Mouse (Mus musculus): ENCODE data around the gene Gm49368. TPM values are rescaled to one million over a fixed set of nuclear protein-coding genes. Genes with fewer than 3 reads are reported as not detected.

The Gm49368 gene
- total and polyA plus RNA-seq, 2 experiments from 2014 or later, result not detected

- H3K4me1 ChIP-seq (ENCODE audit: control insufficient read depth, insufficient read depth), result no peaks in the 10 kb centered on the region
- H3K4me3 ChIP-seq (ENCODE audit: low read depth, low read length), result no peak overlapping the region
- WGBS, result 68% methylated on average over 8 of the region's 8 CpGs
- H3K27ac ChIP-seq (ENCODE audit: low read depth), result no peak overlapping the region
- no peaks in the 10 kb centered on the region for H3K9me3 ChIP-seq (replicated peaks; ENCODE audit: control insufficient read depth, low read length)
- no peaks in the 10 kb centered on the region for H3K27me3 ChIP-seq (ENCODE audit: control insufficient read depth, insufficient read depth, low read length)
- H3K9ac ChIP-seq (replicated peaks; ENCODE audit: low read depth, low read length), result no peak overlapping the region
- no peaks in the 10 kb centered on the region for H3K36me3 ChIP-seq (replicated peaks; ENCODE audit: control insufficient read depth, insufficient read depth, low read length)
- TF ChIP-seq EP300 (IDR thresholded peaks at IDR 0.05; ENCODE audit: low read depth) (no peak), CTCF (IDR thresholded peaks at IDR 0.05; ENCODE audit: low read depth) (no peak)
- ATAC-seq (ENCODE audit: insufficient read depth, low read depth), result no peak
- DNase-seq (ENCODE audit: low spot score), result no peak
- no peak overlapping the region for H3K4me2 ChIP-seq (ENCODE audit: low read depth, low read length)
Measured at GRCm38 (mm10) chr7:128057860-128058259, 4.6 kb upstream of the Gm49368 start.

- DNase-seq (ENCODE audit: low spot score), result no peak
- Histone ChIP-seq H3K27ac (ENCODE audit: low read depth) (no peak overlapping the region), H3K4me3 (ENCODE audit: low read depth, low read length) (no peak overlapping the region), H3K4me1 (ENCODE audit: control insufficient read depth, insufficient read depth) (no peaks in the 10 kb centered on the region), H3K27me3 (ENCODE audit: control insufficient read depth, insufficient read depth, low read length) (no peaks in the 10 kb centered on the region), H3K36me3 (replicated peaks; ENCODE audit: control insufficient read depth, insufficient read depth, low read length) (no peaks in the 10 kb centered on the region), H3K9ac (replicated peaks; ENCODE audit: low read depth, low read length) (no peak overlapping the region), H3K9me3 (replicated peaks; ENCODE audit: control insufficient read depth, low read length) (no peaks in the 10 kb centered on the region), H3K4me2 (ENCODE audit: low read depth, low read length) (no peak overlapping the region)
- TF ChIP-seq EP300 (IDR thresholded peaks at IDR 0.05; ENCODE audit: low read depth), result no peak
- TF ChIP-seq CTCF (IDR thresholded peaks at IDR 0.05; ENCODE audit: low read depth), result no peak
- ATAC-seq (ENCODE audit: insufficient read depth, low read depth), result no peak
- 54% methylated on average over 7 of the region's 7 CpGs for WGBS
Measured at GRCm38 (mm10) chr7:128058576-128058975, 3.9 kb upstream of the Gm49368 start.

DNA sequence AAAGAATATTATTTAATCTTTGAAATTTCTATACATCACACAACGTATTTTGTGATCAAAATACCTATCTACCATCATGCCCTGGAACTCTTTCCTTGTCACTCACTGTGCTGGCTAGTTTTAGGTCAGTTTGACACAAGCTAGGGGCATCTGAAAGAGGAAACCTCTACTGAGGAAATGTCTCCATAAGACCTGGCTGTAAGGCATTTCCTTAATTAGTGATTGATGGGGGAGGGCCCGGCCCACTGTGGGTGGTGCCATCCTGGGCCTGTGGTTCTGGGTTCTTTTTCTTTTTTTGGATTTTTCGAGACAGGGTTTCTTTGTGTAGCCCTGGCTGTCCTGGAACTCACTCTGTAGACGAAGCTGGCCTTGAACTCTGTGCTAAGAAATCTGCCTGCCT is 3.4 kb upstream of the Gm49368 start:
- TF ChIP-seq CTCF (IDR thresholded peaks at IDR 0.05; ENCODE audit: low read depth), result no peak
- no peak for TF ChIP-seq EP300 (IDR thresholded peaks at IDR 0.05; ENCODE audit: low read depth)
- H3K4me3 ChIP-seq (ENCODE audit: low read depth, low read length), result no peak overlapping the region
- ATAC-seq (ENCODE audit: insufficient read depth, low read depth) (no peak), DNase-seq (ENCODE audit: low spot score) (no peak)
- no peaks in the 10 kb centered on the region for H3K9me3 ChIP-seq (replicated peaks; ENCODE audit: control insufficient read depth, low read length)
- no peak overlapping the region for H3K9ac ChIP-seq (replicated peaks; ENCODE audit: low read depth, low read length)
- no peak overlapping the region for H3K4me2 ChIP-seq (ENCODE audit: low read depth, low read length)
- no peaks in the 10 kb centered on the region for H3K36me3 ChIP-seq (replicated peaks; ENCODE audit: control insufficient read depth, insufficient read depth, low read length)
- 62% methylated on average over 4 of the region's 4 CpGs for WGBS
- no peaks in the 10 kb centered on the region for H3K4me1 ChIP-seq (ENCODE audit: control insufficient read depth, insufficient read depth)
- no peak overlapping the region for H3K27ac ChIP-seq (ENCODE audit: low read depth)
- H3K27me3 ChIP-seq (ENCODE audit: control insufficient read depth, insufficient read depth, low read length), result no peaks in the 10 kb centered on the region

DNA sequence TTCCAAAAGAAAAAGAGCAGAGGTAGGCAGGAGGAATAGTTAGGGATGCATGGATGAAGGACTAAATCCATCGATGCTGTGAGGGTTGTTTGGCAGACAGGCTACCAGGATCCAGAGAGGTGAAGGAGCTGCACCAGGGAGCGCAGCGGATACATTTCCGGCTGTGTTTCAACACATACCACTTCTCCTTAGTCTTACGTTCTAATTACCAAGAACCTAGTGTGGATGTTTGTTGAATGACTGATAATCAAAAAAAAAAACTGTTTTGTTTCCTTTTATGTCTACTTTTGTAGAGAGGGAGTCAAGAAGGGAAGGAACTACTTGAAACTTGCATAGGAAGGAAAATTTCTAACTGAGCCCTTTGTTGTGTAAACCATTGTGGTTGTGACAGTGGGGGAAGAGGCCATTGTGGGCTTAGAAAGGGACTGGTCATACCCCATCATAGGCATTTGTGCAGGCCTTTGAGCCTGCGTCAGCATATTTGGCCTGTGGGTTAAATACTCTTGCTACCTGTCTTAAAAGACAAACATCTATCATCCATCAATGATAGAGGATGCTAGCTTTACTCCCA is 813 bp downstream of the Gm49368 start:
- no peak overlapping the region for H3K27ac ChIP-seq (ENCODE audit: low read depth)
- ATAC-seq (ENCODE audit: insufficient read depth, low read depth), result no peak
- H3K4me3 ChIP-seq (ENCODE audit: low read depth, low read length), result no peak overlapping the region
- TF ChIP-seq EP300 (IDR thresholded peaks at IDR 0.05; ENCODE audit: low read depth), result no peak
- TF ChIP-seq CTCF (IDR thresholded peaks at IDR 0.05; ENCODE audit: low read depth), result no peak
- no peaks in the 10 kb centered on the region for H3K27me3 ChIP-seq (ENCODE audit: control insufficient read depth, insufficient read depth, low read length)
- H3K9ac ChIP-seq (replicated peaks; ENCODE audit: low read depth, low read length), result no peak overlapping the region
- no peaks in the 10 kb centered on the region for H3K36me3 ChIP-seq (replicated peaks; ENCODE audit: control insufficient read depth, insufficient read depth, low read length)
- H3K4me2 ChIP-seq (ENCODE audit: low read depth, low read length), result no peak overlapping the region
- H3K4me1 ChIP-seq (ENCODE audit: control insufficient read depth, insufficient read depth), result no peaks in the 10 kb centered on the region
- 80% methylated on average over 6 of the region's 6 CpGs for WGBS
- no peaks in the 10 kb centered on the region for H3K9me3 ChIP-seq (replicated peaks; ENCODE audit: control insufficient read depth, low read length)
- DNase-seq (ENCODE audit: low spot score), result no peak

DNA sequence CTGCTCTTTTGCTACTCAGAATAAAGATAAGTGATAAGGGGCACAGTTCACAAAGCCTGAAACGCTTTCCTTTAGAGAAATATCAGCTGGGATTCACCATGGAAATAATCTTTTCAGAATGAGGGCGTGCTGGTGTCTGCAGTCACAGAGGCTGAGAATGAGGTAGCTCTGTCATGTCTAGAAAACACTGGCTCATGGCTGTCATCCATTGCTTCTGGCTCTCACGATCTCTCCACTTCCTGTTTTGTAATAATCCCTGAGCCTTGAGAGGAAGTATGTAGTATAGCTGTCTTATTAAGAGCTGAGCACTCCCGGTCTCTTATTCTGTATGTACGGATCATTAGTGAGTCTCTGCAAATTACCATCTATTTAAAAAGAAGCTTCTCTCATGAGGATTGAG is 3.1 kb downstream of the Gm49368 start:
- H3K27ac ChIP-seq (ENCODE audit: low read depth), result no peak overlapping the region
- H3K9ac ChIP-seq (replicated peaks; ENCODE audit: low read depth, low read length), result no peak overlapping the region
- DNase-seq (ENCODE audit: low spot score), result no peak
- H3K4me1 ChIP-seq (ENCODE audit: control insufficient read depth, insufficient read depth), result no peaks in the 10 kb centered on the region
- no peak for TF ChIP-seq CTCF (IDR thresholded peaks at IDR 0.05; ENCODE audit: low read depth)
- no peak for TF ChIP-seq EP300 (IDR thresholded peaks at IDR 0.05; ENCODE audit: low read depth)
- ATAC-seq (ENCODE audit: insufficient read depth, low read depth), result no peak
- no peaks in the 10 kb centered on the region for H3K27me3 ChIP-seq (ENCODE audit: control insufficient read depth, insufficient read depth, low read length)
- H3K4me2 ChIP-seq (ENCODE audit: low read depth, low read length), result no peak overlapping the region
- no peaks in the 10 kb centered on the region for H3K36me3 ChIP-seq (replicated peaks; ENCODE audit: control insufficient read depth, insufficient read depth, low read length)
- WGBS, result 66% methylated on average over 5 of the region's 5 CpGs
- H3K9me3 ChIP-seq (replicated peaks; ENCODE audit: control insufficient read depth, low read length), result no peaks in the 10 kb centered on the region
- no peak overlapping the region for H3K4me3 ChIP-seq (ENCODE audit: low read depth, low read length)

GRCm38 (mm10) chr7:128067847-128068246 is 5.4 kb downstream of the Gm49368 start:
- Histone ChIP-seq H3K36me3 (replicated peaks; ENCODE audit: control insufficient read depth, insufficient read depth, low read length) (no peaks in the 10 kb centered on the region), H3K4me2 (ENCODE audit: low read depth, low read length) (no peak overlapping the region), H3K27ac (ENCODE audit: low read depth) (no peak overlapping the region), H3K4me3 (ENCODE audit: low read depth, low read length) (no peak overlapping the region), H3K4me1 (ENCODE audit: control insufficient read depth, insufficient read depth) (no peaks in the 10 kb centered on the region), H3K27me3 (ENCODE audit: control insufficient read depth, insufficient read depth, low read length) (no peaks in the 10 kb centered on the region), H3K9ac (replicated peaks; ENCODE audit: low read depth, low read length) (no peak overlapping the region), H3K9me3 (replicated peaks; ENCODE audit: control insufficient read depth, low read length) (no peaks in the 10 kb centered on the region)
- ATAC-seq (ENCODE audit: insufficient read depth, low read depth), result no peak
- TF ChIP-seq CTCF (IDR thresholded peaks at IDR 0.05; ENCODE audit: low read depth) (no peak), EP300 (IDR thresholded peaks at IDR 0.05; ENCODE audit: low read depth) (no peak)
- WGBS, result 46% methylated on average over 3 of the region's 3 CpGs
- no peak for DNase-seq (ENCODE audit: low spot score)

All from heart, postnatal 0 days (tissue).